Mouse (Mus musculus) liver, embryonic 11.5 days (tissue): Measurements from ENCODE around the gene Tlr12. TPM values are rescaled to one million over a fixed set of nuclear protein-coding genes. Genes with fewer than 3 reads are reported as not detected.

Experiments used
- ATAC-seq: fragments of 200-750 bp; cut with Nextera tagmentation; replicated peaks from 2 replicates; pipeline ENCODE4 v1.8.0; 2017; ENCODE audit warnings: moderate number of reproducible peaks, mild to moderate bottlenecking, moderate TSS enrichment, moderate library complexity; ENCODE audit not compliant: low FRiP score
- DNase-seq: peaks from one replicate; pipeline ENCODE4 v3.0.0-alpha.2; 2017; ENCODE audit warnings: low spot score
- H3K27ac ChIP-seq: fragments of 300-500 bp; sonication (generic); 2 replicates; pipeline ENCODE4 v1.5.1; 2014; ENCODE audit warnings: mild to moderate bottlenecking, low read depth, low read length, control low read depth
- H3K27me3 ChIP-seq: fragments of 300-500 bp; sonication (generic); replicated peaks from 2 replicates; pipeline ENCODE4 v1.6.1; 2014; ENCODE audit warnings: low read length, mixed read lengths; ENCODE audit not compliant: control insufficient read depth, insufficient read depth
- H3K36me3 ChIP-seq: fragments of 300-500 bp; sonication (generic); 2 replicates; pipeline ENCODE4 v1.6.1; 2014; ENCODE audit warnings: mild to moderate bottlenecking, low read length, moderate library complexity, mixed read lengths; ENCODE audit not compliant: control insufficient read depth, insufficient read depth
- H3K4me1 ChIP-seq: fragments of 300-500 bp; sonication (generic); replicated peaks from 2 replicates; pipeline ENCODE4 v1.6.1; 2014; ENCODE audit warnings: low read length, mixed read lengths; ENCODE audit not compliant: control insufficient read depth, insufficient read depth
- H3K4me2 ChIP-seq: fragments of 300-500 bp; sonication (generic); 2 replicates; pipeline ENCODE4 v1.6.1; 2014; ENCODE audit warnings: mild to moderate bottlenecking, control low read depth, moderate library complexity
- H3K4me3 ChIP-seq: fragments of 300-500 bp; sonication (generic); 2 replicates; pipeline ENCODE4 v1.5.1; 2014; ENCODE audit warnings: low read depth, low read length, control low read depth
- H3K9ac ChIP-seq: fragments of 300-500 bp; sonication (generic); 2 replicates; pipeline ENCODE4 v1.6.1; 2014; ENCODE audit warnings: low read depth, low read length, control low read depth
- H3K9me3 ChIP-seq: fragments of 300-500 bp; sonication (generic); 2 replicates; pipeline ENCODE4 v1.6.1; 2016; ENCODE audit warnings: low read length, inconsistent platforms, mixed read lengths; ENCODE audit not compliant: control insufficient read depth
- WGBS: fragments of 180-500 bp; shearing (Covaris S2); extraction: QIAGEN DNeasy Blood & Tissue Kit; methylation state at CpG from one replicate; pipeline ENCODE4 v1.1.7; 2014; 5-methylcytosine and 5-hydroxymethylcytosine counted together
- polyA plus RNA-seq: library from polyadenylated mRNA; unstranded; fragments of >200 nt; fragmentation: Nextera tagmentation; extraction: Ambion mirVana; gene quantifications from 2 replicates; pipeline ENCODE4 v1.2.1, GENCODE M21; 2014

Tlr12 gene
- polyA plus RNA-seq, 1 experiment from 2014 or later, result 0.88 TPM

DNA sequence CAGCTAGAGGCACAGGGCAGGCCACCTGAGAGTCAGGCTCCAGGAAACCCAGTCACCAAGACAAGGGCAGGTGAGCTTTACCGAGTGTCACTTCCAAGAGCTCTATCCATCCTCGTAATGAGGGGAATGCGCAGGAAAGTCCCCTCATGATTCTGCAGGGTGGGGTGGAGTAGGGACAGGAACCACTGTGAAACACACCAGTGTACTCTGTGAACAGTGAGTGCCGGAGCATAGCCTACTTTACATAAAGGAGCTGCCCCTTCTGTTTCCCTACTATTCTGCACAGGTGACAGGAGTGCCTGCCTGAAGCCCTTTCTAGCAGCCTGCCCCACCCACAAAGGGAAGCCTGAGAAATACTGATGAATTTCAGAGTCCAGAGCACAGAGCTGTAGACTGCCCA is 25.1 kb downstream of the Tlr12 start:
- H3K9me3 ChIP-seq, result no peaks in the 10 kb centered on the region
- H3K27ac ChIP-seq, result no peak overlapping the region
- no peak overlapping the region for H3K4me2 ChIP-seq
- WGBS, result 98% methylated on average over 4 of the region's 4 CpGs
- no peak overlapping the region for H3K9ac ChIP-seq
- peaks cover 3% of the 10 kb centered on the region for H3K4me1 ChIP-seq
- no peaks in the 10 kb centered on the region for H3K27me3 ChIP-seq
- H3K4me3 ChIP-seq, result no peak overlapping the region
- ATAC-seq (no peak), DNase-seq (no peak)
- H3K36me3 ChIP-seq, result peaks cover 15% of the 10 kb centered on the region; the same call in 1 of the 2 replicates

- ATAC-seq, result no peak
- H3K9me3 ChIP-seq, result peaks cover 12% of the 10 kb centered on the region; the same call in 1 of the 2 replicates
Observed at GRCm38 (mm10) chr4:128579182-128579581, 39.2 kb downstream of the Tlr12 start.

GRCm38 (mm10) chr4:128575811-128576210 is 42.6 kb downstream of the Tlr12 start:
- H3K9me3 ChIP-seq, result no peaks in the 10 kb centered on the region
- ATAC-seq, result no peak
- H3K4me2 ChIP-seq, result no peak overlapping the region
- no peak overlapping the region for H3K4me3 ChIP-seq
- no peaks in the 10 kb centered on the region for H3K4me1 ChIP-seq
- WGBS, result 85% methylated on average over 4 of the region's 4 CpGs
- no peaks in the 10 kb centered on the region for H3K27me3 ChIP-seq
- H3K27ac ChIP-seq, result no peak overlapping the region
- H3K36me3 ChIP-seq, result peaks cover 8% of the 10 kb centered on the region
- H3K9ac ChIP-seq, result no peak overlapping the region
- DNase-seq, result no peak

More at GRCm38 (mm10) chr4:128579182-128579581, 39.2 kb downstream of the Tlr12 start:
- H3K4me3 ChIP-seq, result no peak overlapping the region
- H3K27me3 ChIP-seq, result no peaks in the 10 kb centered on the region
- no peaks in the 10 kb centered on the region for H3K4me1 ChIP-seq
- no peak overlapping the region for H3K4me2 ChIP-seq
- H3K27ac ChIP-seq, result no peak overlapping the region
- peaks cover 31% of the 10 kb centered on the region for H3K36me3 ChIP-seq
- DNase-seq, result peak; percentile 60
- no peak overlapping the region for H3K9ac ChIP-seq
- 42% methylated on average over 4 of the region's 4 CpGs for WGBS

Other genes starting within 250 kb of the Tlr12 start
- gene Zscan20, start 8.5 kb downstream of the Tlr12 start, polyA plus RNA-seq, result 2.4 and 3.9 TPM in 2 replicates
- 39.3 and 40.4 TPM in 2 replicates for gene Phc2, start 36.1 kb upstream of the Tlr12 start, polyA plus RNA-seq
- gene A3galt2, start 136.7 kb upstream of the Tlr12 start, polyA plus RNA-seq, result 0.14 TPM in 1 of 2 replicates, not detected in the other
- gene Zfp362, start 187.4 kb upstream of the Tlr12 start, polyA plus RNA-seq, result 23.1 and 25.3 TPM in 2 replicates